Mouse (Mus musculus) liver, postnatal 0 days (tissue): ENCODE measurements around the gene Trim38.

ENCODE experiments used
- CTCF ChIP-seq: sonication (generic); IDR thresholded peaks from 2 replicates; pipeline ENCODE4 v1.5.1; 2016; ENCODE audit warnings: antibody characterized with exemption, low read depth
- EP300 ChIP-seq: IDR thresholded peaks from 2 replicates; pipeline ENCODE4 v1.6.1; 2016; ENCODE audit warnings: antibody characterized with exemption, low read depth, mild to moderate bottlenecking

DNA sequence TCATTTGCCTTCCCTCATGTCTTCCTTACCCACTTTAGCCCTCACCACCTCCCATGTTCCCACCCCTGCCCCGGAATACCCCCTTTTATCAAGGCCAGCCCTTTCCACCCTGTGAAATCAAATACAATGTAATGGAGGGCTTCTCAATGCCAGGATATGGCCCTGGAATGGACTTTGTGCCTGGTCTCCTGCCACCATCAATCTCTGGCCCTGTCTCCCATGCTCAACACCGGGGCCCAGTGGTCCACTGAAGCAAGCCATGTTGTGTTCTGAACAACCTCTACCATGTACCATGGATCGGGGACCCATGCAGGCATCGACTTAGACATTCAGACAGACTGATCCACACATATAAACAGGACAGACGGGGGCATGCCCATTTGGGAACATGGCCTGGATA is 40.0 kb upstream of the Trim38 start:
- TF ChIP-seq EP300 (no peak), CTCF (no peak)
